Mouse (Mus musculus) hindbrain, embryonic 14.5 days (tissue): ENCODE data around the gene Mlf2. TPM values are rescaled to one million over a fixed set of nuclear protein-coding genes. Genes with fewer than 3 reads are reported as not detected.

Experiments used
- ATAC-seq: fragments of 200-750 bp; cut with Nextera tagmentation; 2 replicates; pipeline ENCODE4 v1.8.0; 2017; ENCODE audit warnings: moderate number of reproducible peaks, mild to moderate bottlenecking, moderate TSS enrichment, moderate library complexity; ENCODE audit not compliant: low FRiP score
- DNase-seq: peaks from one replicate; pipeline ENCODE4 v3.0.0-alpha.2; 2015; ENCODE audit warnings: low spot score
- H3K27ac ChIP-seq: fragments of 300-500 bp; sonication (generic); 2 replicates; pipeline ENCODE4 v1.5.1; 2014; ENCODE audit warnings: mild to moderate bottlenecking, moderate library complexity
- H3K27me3 ChIP-seq: fragments of 300-500 bp; sonication (generic); 2 replicates; pipeline ENCODE4 v1.6.1; 2014; ENCODE audit warnings: mild to moderate bottlenecking, low read length, mixed read lengths; ENCODE audit not compliant: control insufficient read depth, insufficient read depth
- H3K36me3 ChIP-seq: fragments of 300-500 bp; sonication (generic); replicated peaks from 2 replicates; pipeline ENCODE4 v1.6.1; 2014; ENCODE audit not compliant: control insufficient read depth, insufficient read depth
- H3K4me1 ChIP-seq: fragments of 300-500 bp; sonication (generic); replicated peaks from 2 replicates; pipeline ENCODE4 v1.6.1; 2014; ENCODE audit warnings: antibody characterized with exemption, low read length, mixed read lengths; ENCODE audit not compliant: control insufficient read depth, insufficient read depth
- H3K4me2 ChIP-seq: fragments of 300-500 bp; sonication (generic); replicated peaks from 2 replicates; pipeline ENCODE4 v1.6.1; 2014; ENCODE audit warnings: mild to moderate bottlenecking, moderate library complexity
- H3K4me3 ChIP-seq: fragments of 300-500 bp; sonication (generic); replicated peaks from 2 replicates; pipeline ENCODE4 v1.5.1; 2014; ENCODE audit warnings: mild to moderate bottlenecking, low read length
- H3K9ac ChIP-seq: fragments of 300-500 bp; sonication (generic); 2 replicates; pipeline ENCODE4 v1.6.1; 2014
- H3K9me3 ChIP-seq: fragments of 300-500 bp; sonication (generic); 2 replicates; pipeline ENCODE4 v1.6.1; 2016; ENCODE audit warnings: low read length; ENCODE audit not compliant: control insufficient read depth
- WGBS: fragments of 180-500 bp; shearing (Covaris S2); extraction: QIAGEN DNeasy Blood & Tissue Kit; methylation state at CpG from one replicate; pipeline ENCODE4 v1.1.7; 2014; 5-methylcytosine and 5-hydroxymethylcytosine counted together
- polyA plus RNA-seq: library from polyadenylated mRNA; unstranded; fragments of >200 nt; fragmentation: Nextera tagmentation; extraction: Ambion mirVana; gene quantifications from 2 replicates; pipeline ENCODE4 v1.2.1, GENCODE M21; 2014

Mlf2 gene
- polyA plus RNA-seq, 1 experiment from 2014 or later, result 577 TPM

DNA sequence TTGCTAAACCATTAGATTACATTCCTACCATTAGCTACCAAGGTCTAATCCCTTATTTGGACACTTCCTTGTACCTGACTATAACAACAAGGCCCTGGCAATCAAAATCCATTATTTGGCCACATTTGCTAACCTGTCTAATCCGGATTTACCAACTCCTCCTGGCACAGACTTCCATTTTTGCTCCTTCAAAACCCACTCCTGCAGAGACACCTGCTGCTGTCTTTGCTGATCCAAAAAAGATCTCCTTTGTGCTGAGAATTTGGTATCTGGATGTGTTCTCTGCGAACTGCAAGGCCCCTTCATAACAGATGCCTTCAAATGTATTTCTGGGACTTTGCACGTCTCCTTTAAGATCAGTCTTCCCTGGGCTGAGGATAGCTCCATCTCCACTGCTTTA lies 12.3 kb downstream of the Mlf2 start:
- DNase-seq (no peak), ATAC-seq (no peak)
- Histone ChIP-seq H3K27me3 (no peaks in the 10 kb centered on the region), H3K36me3 (peaks cover 6% of the 10 kb centered on the region), H3K9me3 (no peaks in the 10 kb centered on the region), H3K27ac (no peak overlapping the region), H3K4me2 (no peak overlapping the region), H3K4me1 (no peaks in the 10 kb centered on the region), H3K4me3 (no peak overlapping the region), H3K9ac (no peak overlapping the region)
- 95% methylated on average over 3 of the region's 3 CpGs for WGBS

GRCm38 (mm10) chr6:124953991-124954715 lies 23.0 kb downstream of the Mlf2 start:
- no peaks in the 10 kb centered on the region for H3K4me1 ChIP-seq
- no peak overlapping the region for H3K9ac ChIP-seq
- DNase-seq (no peak), ATAC-seq (no peak)
- no peaks in the 10 kb centered on the region for H3K27me3 ChIP-seq
- WGBS, result 87% methylated on average over 2 of the region's 2 CpGs
- H3K4me3 ChIP-seq, result no peak overlapping the region
- H3K36me3 ChIP-seq, result peaks cover 38% of the 10 kb centered on the region
- H3K4me2 ChIP-seq, result no peak overlapping the region
- H3K9me3 ChIP-seq, result no peaks in the 10 kb centered on the region
- H3K27ac ChIP-seq, result no peak overlapping the region

- Histone ChIP-seq H3K4me1 (no peaks in the 10 kb centered on the region), H3K27me3 (no peaks in the 10 kb centered on the region), H3K4me2 (no peak overlapping the region), H3K9me3 (no peaks in the 10 kb centered on the region), H3K36me3 (peaks cover 49% of the 10 kb centered on the region), H3K4me3 (no peak overlapping the region), H3K27ac (no peak overlapping the region), H3K9ac (no peak overlapping the region)
- WGBS, result 96% methylated on average over 4 of the region's 4 CpGs
- ATAC-seq (no peak), DNase-seq (no peak)
These were observed 24.0 kb downstream of the Mlf2 start for GRCm38 (mm10) chr6:124955212-124955611.

DNA sequence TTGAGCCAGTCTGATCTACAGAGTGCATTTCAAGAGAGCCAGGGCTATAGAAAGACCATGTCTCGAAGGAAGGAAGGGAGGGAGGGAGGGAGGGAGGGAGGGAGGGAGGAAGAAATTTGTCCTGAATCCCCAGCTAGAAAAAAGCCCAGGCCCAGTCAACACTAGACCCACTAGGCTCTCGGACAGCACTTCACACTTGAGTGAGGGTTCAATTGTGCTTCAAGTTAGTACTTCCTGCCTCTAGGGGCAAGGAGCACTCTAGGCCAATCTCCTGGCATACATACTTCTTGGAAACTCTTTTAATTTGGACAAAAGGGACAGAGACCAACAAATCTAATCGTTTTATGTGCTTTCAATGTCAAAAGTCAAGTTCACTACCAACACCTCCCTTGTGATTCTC lies 26.9 kb downstream of the Mlf2 start:
- ATAC-seq (no peak), DNase-seq (no peak)
- Histone ChIP-seq H3K27ac (no peak overlapping the region), H3K4me2 (no peak overlapping the region), H3K36me3 (peaks cover 74% of the 10 kb centered on the region), H3K9ac (no peak overlapping the region), H3K9me3 (no peaks in the 10 kb centered on the region), H3K27me3 (no peaks in the 10 kb centered on the region), H3K4me1 (no peaks in the 10 kb centered on the region), H3K4me3 (no peak overlapping the region)
- 91% methylated on average over 3 of the region's 3 CpGs for WGBS

- 97% methylated on average over 13 of the region's 13 CpGs for WGBS
- no peaks in the 10 kb centered on the region for H3K27me3 ChIP-seq
- no peak overlapping the region for H3K4me2 ChIP-seq
- no peak overlapping the region for H3K9ac ChIP-seq
- no peak for ATAC-seq
- no peak overlapping the region for H3K4me3 ChIP-seq
- H3K4me1 ChIP-seq, result peaks cover 7% of the 10 kb centered on the region
- H3K9me3 ChIP-seq, result no peaks in the 10 kb centered on the region
- H3K36me3 ChIP-seq, result peaks cover 74% of the 10 kb centered on the region
- H3K27ac ChIP-seq, result no peak overlapping the region
- DNase-seq, result no peak
These were observed 28.8 kb downstream of the Mlf2 start for GRCm38 (mm10) chr6:124959960-124960359.

GRCm38 (mm10) chr6:124961021-124961420 lies 29.8 kb downstream of the Mlf2 start:
- no peaks in the 10 kb centered on the region for H3K27me3 ChIP-seq
- peaks cover 66% of the 10 kb centered on the region for H3K36me3 ChIP-seq
- no peak for DNase-seq
- H3K4me1 ChIP-seq, result peaks cover 7% of the 10 kb centered on the region
- no peak overlapping the region for H3K27ac ChIP-seq
- H3K9me3 ChIP-seq, result no peaks in the 10 kb centered on the region
- H3K9ac ChIP-seq, result no peak overlapping the region
- no peak overlapping the region for H3K4me3 ChIP-seq
- no peak for ATAC-seq
- no peak overlapping the region for H3K4me2 ChIP-seq
- WGBS, result 97% methylated on average over 12 of the region's 12 CpGs

- Histone ChIP-seq H3K4me1 (peaks cover 7% of the 10 kb centered on the region), H3K27ac (peak overlapping the region; percentile 86), H3K27me3 (no peaks in the 10 kb centered on the region), H3K4me2 (peak overlapping the region; percentile 90), H3K36me3 (peaks cover 31% of the 10 kb centered on the region), H3K9ac (peak overlapping the region; percentile 74), H3K9me3 (no peaks in the 10 kb centered on the region), H3K4me3 (peak overlapping the region; percentile 55)
- 42% methylated on average over 16 of the region's 16 CpGs for WGBS
- no peak for DNase-seq
- ATAC-seq, result peak; percentile 38
These were observed 33.5 kb downstream of the Mlf2 start for GRCm38 (mm10) chr6:124964638-124965037.

- no peaks in the 10 kb centered on the region for H3K9me3 ChIP-seq
- DNase-seq, result peak; percentile 93
- H3K27me3 ChIP-seq, result no peaks in the 10 kb centered on the region
- peaks cover 25% of the 10 kb centered on the region for H3K36me3 ChIP-seq
- peak within 1 kb of the TSS; percentile 74 for H3K9ac ChIP-seq
- peak within 1 kb of the TSS; percentile 90 for H3K4me2 ChIP-seq
- peak; percentile 96 for ATAC-seq
- WGBS, result under 1% methylated on average over 68 of the region's 68 CpGs
- H3K4me3 ChIP-seq, result peak within 1 kb of the TSS; percentile 55
- peaks cover 7% of the 10 kb centered on the region for H3K4me1 ChIP-seq
- peak within 1 kb of the TSS; percentile 86 for H3K27ac ChIP-seq
These were observed 34.0 kb downstream of the Mlf2 start, which contains the start of gene Cops7a for GRCm38 (mm10) chr6:124965088-124965719. Gene Cops7a, minus strand, starts transcription at chr6:124965538.

DNA sequence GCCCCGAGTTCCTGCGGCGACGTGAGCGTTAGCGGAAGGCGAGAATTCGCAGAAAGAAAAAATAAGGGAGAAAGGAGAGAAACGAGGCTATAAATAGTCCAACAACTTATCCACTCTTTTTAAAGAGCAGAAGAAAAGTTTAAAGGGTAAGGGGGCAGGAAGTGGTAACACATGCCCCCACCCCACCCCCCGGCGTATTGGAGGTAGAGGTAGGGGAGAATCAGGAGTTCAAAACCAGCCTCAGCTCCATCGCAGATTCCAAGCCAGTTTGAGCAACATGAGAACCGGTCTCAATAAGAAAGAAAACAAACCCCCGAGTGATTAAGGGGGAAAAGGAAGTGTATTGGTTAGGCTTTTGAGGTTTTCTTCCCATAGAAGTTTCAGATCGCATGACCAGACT lies 34.6 kb downstream of the Mlf2 start:
- Histone ChIP-seq H3K27me3 (no peaks in the 10 kb centered on the region), H3K9ac (peak overlapping the region; percentile 74), H3K27ac (peak overlapping the region; percentile 86), H3K4me2 (peak overlapping the region; percentile 90), H3K9me3 (no peaks in the 10 kb centered on the region), H3K4me3 (peak overlapping the region; percentile 55), H3K4me1 (peaks cover 7% of the 10 kb centered on the region), H3K36me3 (peaks cover 20% of the 10 kb centered on the region)
- no peak for DNase-seq
- peak; percentile 3; the same call in 1 of the 2 replicates for ATAC-seq
- 18% methylated on average over 15 of the region's 15 CpGs for WGBS
